Mouse (Mus musculus): ENCODE results near the gene Fxr2. TPM values are rescaled to one million over a fixed set of nuclear protein-coding genes. Genes with fewer than 3 reads are reported as not detected.
"Not testable (repeated sequence)": the region's sequence is repeated elsewhere in the genome, so short reads cannot be mapped to it uniquely, and the experiment has no call there.

Fxr2 gene
- polyA plus RNA-seq, 1 experiment = 66.9 TPM

DNA sequence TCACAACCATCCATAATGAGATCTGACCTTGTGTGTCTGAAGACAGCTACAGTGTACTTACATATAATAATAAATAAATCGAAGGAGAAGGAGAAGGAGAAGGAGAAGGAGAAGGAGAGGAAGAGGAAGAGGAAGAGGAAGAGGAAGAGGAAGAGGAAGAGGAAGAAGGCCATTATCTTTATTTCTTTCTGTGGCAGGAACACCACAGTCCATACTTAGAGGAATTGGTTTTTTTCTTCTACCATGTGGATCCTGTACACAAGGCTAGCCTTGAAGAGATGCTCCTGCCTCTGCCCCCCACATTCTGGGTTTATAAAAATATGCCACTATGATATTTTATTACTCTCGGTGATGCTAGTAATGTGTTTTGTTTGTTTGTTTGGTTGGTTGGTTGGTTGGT is 26.0 kb upstream of the Fxr2 start:
- Histone ChIP-seq H3K4me3 (replicated peaks; ENCODE audit: extremely low read depth, low read depth, low read length) (no peak overlapping the region), H3K4me1 (ENCODE audit: control insufficient read depth, insufficient read depth, low read length) (no peaks in the 10 kb centered on the region; the same call in 1 of the 2 replicates)
- WGBS = 75% methylated on average over 2 of the region's 2 CpGs
- TF ChIP-seq POLR2A (IDR thresholded peaks at IDR 0.05; ENCODE audit: borderline replicate concordance, extremely low read depth, low read depth, low read length) (no peak), CTCF (IDR thresholded peaks at IDR 0.05; ENCODE audit: insufficient read depth, low read length) (no peak)
- no peak for DNase-seq

DNA sequence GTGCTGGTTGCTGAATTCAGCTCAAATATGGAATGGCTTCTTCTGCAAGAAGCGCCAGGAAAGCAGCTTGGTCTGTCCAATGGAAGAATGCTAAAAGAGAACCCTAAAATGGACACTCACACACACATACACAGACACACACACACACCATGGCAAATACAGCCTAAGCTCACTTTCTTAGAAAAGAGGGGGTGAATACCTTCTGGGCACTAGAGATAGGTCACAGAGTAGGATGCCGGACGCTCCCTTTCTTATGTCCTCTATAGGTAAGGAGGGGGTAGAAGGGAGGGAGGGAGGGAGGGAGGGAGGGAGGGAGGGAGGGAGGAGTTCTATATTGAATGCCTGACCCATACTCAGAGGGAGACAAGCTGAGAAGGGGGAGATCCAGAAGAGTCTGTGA is 24.3 kb upstream of the Fxr2 start:
- no peak for DNase-seq
- Histone ChIP-seq H3K4me3 (replicated peaks; ENCODE audit: extremely low read depth, low read depth, low read length) (no peak overlapping the region), H3K4me1 (ENCODE audit: control insufficient read depth, insufficient read depth, low read length) (no peaks in the 10 kb centered on the region; the same call in 1 of the 2 replicates)
- TF ChIP-seq CTCF (IDR thresholded peaks at IDR 0.05; ENCODE audit: insufficient read depth, low read length) = no peak
- WGBS = 82% methylated on average over 3 of the region's 3 CpGs

DNA sequence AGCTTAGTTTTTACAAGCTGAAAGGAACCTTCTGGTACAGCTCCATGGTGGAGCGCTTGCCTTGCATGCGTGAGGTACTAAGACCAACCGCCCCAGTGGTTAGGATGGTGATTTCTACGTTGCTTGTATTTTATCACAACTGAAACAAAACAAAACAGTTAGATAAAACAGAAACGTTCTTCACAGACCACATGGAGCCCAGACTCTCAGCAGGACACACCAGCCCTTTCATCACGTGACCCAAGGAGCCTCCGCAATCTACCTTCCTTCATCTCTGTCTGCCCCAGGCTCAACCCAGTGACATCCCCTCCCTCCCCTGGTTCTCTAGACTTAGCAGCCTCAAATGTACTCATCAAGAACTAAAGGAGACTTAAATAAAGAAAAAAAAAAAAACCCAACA is 23.4 kb upstream of the Fxr2 start:
- no peak for DNase-seq
- H3K4me3 ChIP-seq (replicated peaks; ENCODE audit: extremely low read depth, low read depth, low read length) = no peak overlapping the region
- 65% methylated on average over 7 of the region's 7 CpGs for WGBS

DNA sequence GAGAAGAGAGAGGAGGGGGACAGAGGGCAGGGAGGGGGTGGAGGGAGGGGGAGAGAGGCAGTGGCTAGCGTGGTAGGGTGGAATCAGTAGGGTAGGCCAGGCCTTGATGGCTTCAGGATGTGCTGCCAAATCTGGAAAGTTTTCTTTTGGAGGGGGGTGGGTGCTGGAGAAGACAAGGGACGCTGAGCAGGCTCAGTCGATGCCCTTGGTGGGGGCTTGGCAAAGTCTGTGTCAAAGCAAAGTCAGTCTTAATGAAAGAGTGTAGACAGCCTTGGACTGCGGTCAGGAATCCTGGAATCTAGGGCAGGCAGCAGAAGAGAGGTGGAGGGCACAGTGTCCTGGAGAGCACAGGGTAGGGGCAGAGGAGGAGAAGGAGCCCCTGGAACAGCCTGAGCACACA is 21.9 kb upstream of the Fxr2 start:
- no peak for DNase-seq
- no peak overlapping the region for H3K4me3 ChIP-seq (replicated peaks; ENCODE audit: extremely low read depth, low read depth, low read length)
- TF ChIP-seq CTCF (IDR thresholded peaks at IDR 0.05; ENCODE audit: insufficient read depth, low read length) (no peak), POLR2A (IDR thresholded peaks at IDR 0.05; ENCODE audit: borderline replicate concordance, extremely low read depth, low read depth, low read length) (no peak)
- no peaks in the 10 kb centered on the region for H3K4me1 ChIP-seq (ENCODE audit: control insufficient read depth, insufficient read depth, low read length)
- WGBS = 52% methylated on average over 4 of the region's 4 CpGs

More for the DNA sequence above, 23.4 kb upstream of the Fxr2 start:
- H3K4me1 ChIP-seq (ENCODE audit: control insufficient read depth, insufficient read depth, low read length) = no peaks in the 10 kb centered on the region; the same call in 1 of the 2 replicates
- TF ChIP-seq CTCF (IDR thresholded peaks at IDR 0.05; ENCODE audit: insufficient read depth, low read length) (no peak), POLR2A (IDR thresholded peaks at IDR 0.05; ENCODE audit: borderline replicate concordance, extremely low read depth, low read depth, low read length) (no peak)

DNA sequence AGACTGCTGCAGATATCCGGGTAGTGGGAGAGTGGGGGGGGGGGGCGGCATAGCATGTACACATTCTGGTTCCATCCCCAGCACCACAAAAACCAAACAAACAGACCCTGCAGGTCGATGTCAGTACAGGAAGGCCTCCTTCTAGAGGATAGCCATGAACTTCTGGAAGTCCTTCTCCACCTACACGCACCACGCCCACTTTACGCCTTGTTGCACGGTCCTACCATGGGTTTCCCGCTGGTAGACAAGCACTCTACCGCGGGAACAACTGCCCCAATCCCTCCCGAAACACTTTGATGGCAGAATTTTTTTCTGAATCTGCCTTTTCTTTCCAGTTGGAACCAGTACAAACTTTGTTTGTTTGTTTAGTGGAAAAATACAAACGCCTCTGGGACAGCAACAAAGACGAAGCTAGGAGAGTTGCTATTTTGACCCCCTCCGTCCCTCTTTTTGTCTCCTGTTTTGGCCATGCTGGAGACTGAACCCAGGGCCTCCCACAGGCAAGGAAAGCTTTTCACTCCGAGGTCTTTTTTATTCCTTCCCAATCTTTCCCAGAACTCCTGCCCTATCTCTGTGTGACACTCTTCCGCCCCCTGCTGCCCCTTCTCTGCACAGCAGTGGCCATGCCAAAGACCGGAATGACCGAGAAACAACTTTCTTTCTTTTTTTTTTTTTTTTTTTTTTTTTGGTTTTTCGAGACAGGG is 19.1 kb upstream of the Fxr2 start:
- WGBS = 9% methylated on average over 19 of the region's 19 CpGs
- Histone ChIP-seq H3K4me3 (replicated peaks; ENCODE audit: extremely low read depth, low read depth, low read length) (no peak overlapping the region), H3K4me1 (ENCODE audit: control insufficient read depth, insufficient read depth, low read length) (no peaks in the 10 kb centered on the region)
- TF ChIP-seq CTCF (IDR thresholded peaks at IDR 0.05; ENCODE audit: insufficient read depth, low read length) (peak; percentile 85), POLR2A (IDR thresholded peaks at IDR 0.05; ENCODE audit: borderline replicate concordance, extremely low read depth, low read depth, low read length) (no peak)
- DNase-seq = peak; percentile 83

DNA sequence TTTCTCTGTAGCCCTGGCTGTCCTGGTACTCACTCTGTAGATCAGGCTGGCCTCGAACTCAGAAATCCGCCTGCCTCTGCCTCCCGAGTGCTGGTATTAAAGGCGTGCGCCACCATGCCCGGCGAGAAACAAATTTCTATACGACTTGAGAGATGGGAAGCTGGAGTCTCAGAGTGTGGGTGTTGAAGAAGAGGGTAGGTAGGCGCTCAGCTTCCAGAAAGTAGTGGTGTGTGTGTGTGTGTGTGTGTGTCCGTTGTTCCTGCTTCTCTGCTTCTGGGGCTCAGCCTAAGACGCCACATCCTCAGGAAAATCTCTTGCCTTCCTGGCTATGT is 18.6 kb upstream of the Fxr2 start:
- H3K4me3 ChIP-seq (replicated peaks; ENCODE audit: extremely low read depth, low read depth, low read length) = not testable (repeated sequence)
- 42% methylated on average over 11 of the region's 11 CpGs for whole genome bisulfite sequencing

DNA sequence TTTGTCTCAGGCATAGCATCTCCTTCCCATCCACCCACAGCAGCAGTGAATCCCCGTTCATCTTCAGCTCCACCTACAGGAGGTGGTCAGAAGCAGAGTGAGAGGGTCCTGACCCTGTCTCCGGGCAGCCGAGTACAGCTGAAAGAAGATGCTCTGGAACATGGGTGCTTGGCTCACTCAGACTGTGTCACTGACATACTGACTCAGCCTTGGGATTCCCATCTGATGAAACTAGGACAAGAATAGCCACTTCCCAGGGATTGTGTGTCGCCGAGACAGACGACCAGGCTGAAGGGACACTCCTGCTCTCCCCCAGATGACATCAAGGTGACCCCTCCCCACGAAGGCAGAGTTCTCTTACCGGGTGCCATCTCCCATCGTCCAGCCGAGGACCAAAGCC is 16.0 kb upstream of the Fxr2 start:
- no peak for DNase-seq
- 49% methylated on average over 10 of the region's 10 CpGs for WGBS
- H3K4me3 ChIP-seq (replicated peaks; ENCODE audit: extremely low read depth, low read depth, low read length) = no peak overlapping the region
- TF ChIP-seq CTCF (IDR thresholded peaks at IDR 0.05; ENCODE audit: insufficient read depth, low read length) (no peak), POLR2A (IDR thresholded peaks at IDR 0.05; ENCODE audit: borderline replicate concordance, extremely low read depth, low read depth, low read length) (no peak)
- H3K4me1 ChIP-seq (ENCODE audit: control insufficient read depth, insufficient read depth, low read length) = no peaks in the 10 kb centered on the region; the same call in 1 of the 2 replicates

More for the DNA sequence above, 18.6 kb upstream of the Fxr2 start:
- DNase-seq; H3K4me1 ChIP-seq (ENCODE audit: control insufficient read depth, insufficient read depth, low read length): not testable (repeated sequence)

DNA sequence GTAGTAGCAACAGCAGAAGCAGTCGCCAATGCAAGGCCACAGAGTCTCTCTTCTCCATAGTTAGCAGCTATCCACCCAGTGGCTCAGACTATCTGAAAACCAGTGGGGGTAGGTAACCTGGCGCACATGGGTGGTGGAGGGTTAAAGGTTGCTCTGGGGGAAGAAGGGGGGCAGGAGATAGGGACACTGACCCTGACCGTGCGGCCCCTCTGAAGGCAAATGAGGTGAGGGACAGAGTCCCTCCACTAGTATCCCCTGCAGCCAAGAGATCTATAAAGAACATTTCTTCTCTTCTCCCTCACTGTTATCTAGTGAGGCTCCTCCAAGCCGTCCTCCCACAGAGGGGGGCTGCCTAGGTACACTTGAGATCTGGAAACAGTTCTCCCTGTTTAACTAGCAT is 15.0 kb upstream of the Fxr2 start, which contains the start of gene Shbg:
Shbg (minus strand) TSS at position 101 of the 400 bp plus-strand sequence.
- H3K4me3 ChIP-seq (replicated peaks; ENCODE audit: extremely low read depth, low read depth, low read length) = no peak within 1 kb of the TSS
- no peak for DNase-seq
- no peaks in the 10 kb centered on the region; the same call in 1 of the 2 replicates for H3K4me1 ChIP-seq (ENCODE audit: control insufficient read depth, insufficient read depth, low read length)
- 65% methylated on average over 5 of the region's 5 CpGs for WGBS
- TF ChIP-seq CTCF (IDR thresholded peaks at IDR 0.05; ENCODE audit: insufficient read depth, low read length) = no peak
- TF ChIP-seq POLR2A (IDR thresholded peaks at IDR 0.05; ENCODE audit: borderline replicate concordance, extremely low read depth, low read depth, low read length) = no peak

DNA sequence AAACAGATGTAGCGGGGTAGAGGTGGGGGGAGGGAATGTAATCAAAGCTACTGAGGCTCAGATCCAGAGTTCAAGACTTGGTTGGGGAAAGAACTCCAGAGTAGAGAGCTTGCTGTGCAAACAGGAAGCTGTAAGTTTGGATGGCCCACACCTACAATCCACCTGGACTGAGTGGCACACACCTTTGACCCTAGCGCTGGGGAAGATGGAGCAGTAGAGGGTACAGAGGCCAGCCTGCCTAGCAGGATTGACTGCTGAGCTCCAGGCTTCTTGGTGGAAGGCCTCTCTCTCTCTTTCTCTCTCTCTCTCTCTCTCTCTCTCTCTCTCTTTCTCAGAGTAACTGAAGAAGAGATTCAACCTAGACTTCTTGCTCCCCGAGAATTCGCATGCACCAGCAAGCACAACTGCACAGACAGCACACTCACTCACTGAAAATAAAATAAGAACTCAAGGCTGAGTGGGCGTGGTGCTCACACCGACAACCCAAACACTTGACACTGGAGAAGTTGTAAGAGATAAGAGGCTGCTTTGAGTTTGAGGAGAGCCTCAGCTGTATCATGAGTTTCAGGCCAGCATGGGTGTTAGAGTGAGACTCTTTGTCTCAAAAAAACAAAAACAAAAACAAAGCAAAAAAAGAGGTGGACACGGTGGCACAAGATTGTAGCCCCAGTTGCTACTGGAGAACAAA is 12.3 kb upstream of the Fxr2 start:
- no peaks in the 10 kb centered on the region; the same call in 1 of the 2 replicates for H3K4me1 ChIP-seq (ENCODE audit: control insufficient read depth, insufficient read depth, low read length)
- no peak overlapping the region for H3K4me3 ChIP-seq (replicated peaks; ENCODE audit: extremely low read depth, low read depth, low read length)
- TF ChIP-seq CTCF (IDR thresholded peaks at IDR 0.05; ENCODE audit: insufficient read depth, low read length) (no peak), POLR2A (IDR thresholded peaks at IDR 0.05; ENCODE audit: borderline replicate concordance, extremely low read depth, low read depth, low read length) (no peak)
- DNase-seq = no peak
- WGBS = 67% methylated on average over 7 of the region's 7 CpGs
